Comparison of ENCODE assay signal across 22 mouse cellular contexts in genomic region chr6:118079762-118080465, GRCm38 (mm10). TPM values are rescaled to one million over a fixed set of nuclear protein-coding genes. Genes with fewer than 3 reads are reported as not detected.
A peak's percentile ranks its signal among the peaks of the same experiment; 100 is the strongest.
DNase-seq lines count a peak whose midpoint lies in the region; ATAC-seq lines count a peak whose summit lies in the region.
"Had no signal": no experiment of that assay in that cellular context is flagged by ENCODE, and none has a peak within 500 bp of the region (broad histone marks: within the 10 kb centered on the region; RNA-seq: fewer than 3 reads in every experiment).

No protein-coding gene starts in this region.

- H3K36me3 ChIP-seq in embryonic facial prominence, embryonic 14.5 days (ENCODE audit: control insufficient read depth, insufficient read depth, low read length) = no peaks in the 10 kb centered on the region
- H3K36me3 ChIP-seq in embryonic facial prominence, embryonic 10.5 days (replicated peaks) = no peaks in the 10 kb centered on the region
- H3K36me3 ChIP-seq in liver, embryonic 11.5 days (ENCODE audit: control insufficient read depth, insufficient read depth, low read length) = no peaks in the 10 kb centered on the region
- H3K36me3 ChIP-seq in midbrain, embryonic 11.5 days (ENCODE audit: control insufficient read depth, insufficient read depth, low read length) = no peaks in the 10 kb centered on the region
- H3K36me3 ChIP-seq: embryonic facial prominence, embryonic 12.5 days; kidney, embryonic 15.5 days; limb, embryonic 12.5 days had no signal

- H3K27me3 ChIP-seq in embryonic facial prominence, embryonic 14.5 days (replicated peaks; ENCODE audit: control insufficient read depth, insufficient read depth, low read length) = no peaks in the 10 kb centered on the region
- H3K27me3 ChIP-seq in embryonic facial prominence, embryonic 10.5 days (replicated peaks; ENCODE audit: low read depth, poor library complexity, severe bottlenecking) = 0 out of 2 replicates have a peak, but pooled peaks cover 5% of the 10 kb centered on the region
- no peaks in the 10 kb centered on the region; the same call in 1 of the 2 replicates for H3K27me3 ChIP-seq in liver, embryonic 11.5 days (replicated peaks; ENCODE audit: control insufficient read depth, insufficient read depth, low read length)
- no peaks in the 10 kb centered on the region for H3K27me3 ChIP-seq in midbrain, embryonic 11.5 days (ENCODE audit: control insufficient read depth, insufficient read depth, low read length)
- H3K27me3 ChIP-seq: embryonic facial prominence, embryonic 12.5 days had no signal

- 55% methylated on average over 10 of the region's 10 CpGs for WGBS in embryonic facial prominence, embryonic 14.5 days
- 61% methylated on average over 10 of the region's 10 CpGs for WGBS in embryonic facial prominence, embryonic 10.5 days
- WGBS in liver, embryonic 11.5 days = 70% methylated on average over 10 of the region's 10 CpGs
- WGBS in midbrain, embryonic 11.5 days = 50% methylated on average over 10 of the region's 10 CpGs

- H3K9me3 ChIP-seq in embryonic facial prominence, embryonic 14.5 days (ENCODE audit: control insufficient read depth, low read length) = no peaks in the 10 kb centered on the region
- no peaks in the 10 kb centered on the region for H3K9me3 ChIP-seq in embryonic facial prominence, embryonic 10.5 days
- H3K9me3 ChIP-seq in liver, embryonic 11.5 days (ENCODE audit: control insufficient read depth, low read length) = no peaks in the 10 kb centered on the region
- no peaks in the 10 kb centered on the region for H3K9me3 ChIP-seq in midbrain, embryonic 11.5 days (ENCODE audit: control insufficient read depth, low read length)
- H3K9me3 ChIP-seq: embryonic facial prominence, embryonic 12.5 days; kidney, embryonic 15.5 days; limb, embryonic 12.5 days had no signal

- H3K4me2 ChIP-seq in embryonic facial prominence, embryonic 14.5 days (ENCODE audit: low read depth, low read length) = no peak overlapping the region
- no peak overlapping the region for H3K4me2 ChIP-seq in liver, embryonic 11.5 days
- no peak overlapping the region for H3K4me2 ChIP-seq in midbrain, embryonic 11.5 days
- H3K4me2 ChIP-seq: embryonic facial prominence, embryonic 12.5 days; kidney, embryonic 15.5 days; limb, embryonic 12.5 days had no signal

- H3K27ac ChIP-seq in embryonic facial prominence, embryonic 14.5 days (replicated peaks; ENCODE audit: low read depth, low read length) = no peak overlapping the region
- H3K27ac ChIP-seq in embryonic facial prominence, embryonic 10.5 days (replicated peaks) = no peak overlapping the region
- no peak overlapping the region for H3K27ac ChIP-seq in liver, embryonic 11.5 days (ENCODE audit: low read depth, low read length)
- H3K27ac ChIP-seq in midbrain, embryonic 11.5 days (ENCODE audit: low read depth, low read length) = no peak overlapping the region
- H3K27ac ChIP-seq: embryonic facial prominence, embryonic 12.5 days; heart, adult 2 months; kidney, embryonic 15.5 days; limb, embryonic 12.5 days; liver, embryonic 14.5 days had no signal

- no peak overlapping the region for H3K9ac ChIP-seq in embryonic facial prominence, embryonic 14.5 days (ENCODE audit: low read depth, low read length)
- H3K9ac ChIP-seq in liver, embryonic 11.5 days (ENCODE audit: low read depth, low read length) = no peak overlapping the region
- no peak overlapping the region for H3K9ac ChIP-seq in midbrain, embryonic 11.5 days (ENCODE audit: low read length)
- H3K9ac ChIP-seq: embryonic facial prominence, embryonic 12.5 days; forebrain, postnatal 0 days; kidney, embryonic 15.5 days; limb, embryonic 12.5 days; liver, embryonic 14.5 days had no signal

- DNase-seq in embryonic facial prominence, embryonic 14.5 days (ENCODE audit: low spot score) = no peak
- no peak for DNase-seq in embryonic facial prominence, embryonic 10.5 days (ENCODE audit: low spot score)
- DNase-seq in liver, embryonic 11.5 days (ENCODE audit: low spot score) = peak; percentile 20
- DNase-seq in liver = no peak
- peak; percentile 68 for DNase-seq in midbrain, embryonic 11.5 days (ENCODE audit: low spot score, missing footprints)
- peak; percentile 70 for DNase-seq in retina, adult 2 months (ENCODE audit: low read depth, low spot score)
- DNase-seq in thymus, postnatal 4 days = no peak
- DNase-seq in urinary bladder, adult 18-20 months (ENCODE audit: low spot score in 2 of 2) = no peak
- DNase-seq: adrenal gland, adult 8-10 months; cerebellum, adult 9-11 months; forebrain, postnatal 0 days; gastrocnemius, postnatal 10 days; heart, adult 2 months; heart, postnatal 4 days; kidney, postnatal 4 days; right cerebral cortex, adult 18-20 months; thymus, postnatal 14 days had no signal

- H3K4me1 ChIP-seq in embryonic facial prominence, embryonic 14.5 days (ENCODE audit: control insufficient read depth, insufficient read depth, low read length) = no peaks in the 10 kb centered on the region
- H3K4me1 ChIP-seq in embryonic facial prominence, embryonic 10.5 days = no peaks in the 10 kb centered on the region
- H3K4me1 ChIP-seq in liver, embryonic 11.5 days (replicated peaks; ENCODE audit: control insufficient read depth, insufficient read depth, low read length) = no peaks in the 10 kb centered on the region
- H3K4me1 ChIP-seq in midbrain, embryonic 11.5 days (ENCODE audit: control insufficient read depth, insufficient read depth, low read length) = no peaks in the 10 kb centered on the region; the same call in 1 of the 2 replicates
- H3K4me1 ChIP-seq: embryonic facial prominence, embryonic 12.5 days; limb, embryonic 12.5 days had no signal

- 0 out of 2 replicates have a peak, but pooled peaks have one; percentile 34 for ATAC-seq in embryonic facial prominence, embryonic 14.5 days (ENCODE audit: low read depth)
- no peak for ATAC-seq in liver, embryonic 11.5 days (replicated peaks; ENCODE audit: low FRiP score)
- ATAC-seq in midbrain, embryonic 11.5 days (ENCODE audit: low FRiP score) = peak; percentile 66
- ATAC-seq: forebrain, postnatal 0 days; intestine, embryonic 16.5 days had no signal

- no peak overlapping the region for H3K4me3 ChIP-seq in embryonic facial prominence, embryonic 14.5 days (ENCODE audit: low read depth, low read length)
- no peak overlapping the region for H3K4me3 ChIP-seq in embryonic facial prominence, embryonic 10.5 days
- H3K4me3 ChIP-seq in liver, embryonic 11.5 days (ENCODE audit: low read depth, low read length) = no peak overlapping the region
- H3K4me3 ChIP-seq in midbrain, embryonic 11.5 days (ENCODE audit: low read depth, low read length) = no peak overlapping the region
- H3K4me3 ChIP-seq: embryonic facial prominence, embryonic 12.5 days; heart, adult 2 months; kidney, embryonic 15.5 days; limb, embryonic 12.5 days had no signal

RNA-seq across cellular contexts. Expression of gene Csgalnact2, which starts 59.0 kb away (rescaled TPM):
- 21.2 and 22.6 TPM in 2 replicates for polyA plus RNA-seq in embryonic facial prominence, embryonic 14.5 days (2014; fragmentation: Nextera tagmentation; extraction: Ambion mirVana)
- polyA plus RNA-seq in embryonic facial prominence, embryonic 10.5 days (2016; fragmentation: Nextera tagmentation; extraction: Ambion mirVana) = 6.6 TPM in 2 replicates
- polyA plus RNA-seq in liver, embryonic 11.5 days (2014; fragmentation: Nextera tagmentation; extraction: Ambion mirVana) = 14.3 and 16.3 TPM in 2 replicates
- 8.1 and 8.2 TPM in 2 replicates for polyA plus RNA-seq in midbrain, embryonic 11.5 days (2014; fragmentation: Nextera tagmentation; extraction: Ambion mirVana)

Comparison
In these comparisons a context has a peak if more than half of its experiments do, and no peak if none do; other contexts are left out.
1. DNase-seq: peak in liver, embryonic 11.5 days (single experiment), midbrain, embryonic 11.5 days (single experiment) and retina, adult 2 months (single experiment); none in embryonic facial prominence, embryonic 14.5 days (single experiment), embryonic facial prominence, embryonic 10.5 days (single experiment), liver (single experiment), thymus, postnatal 4 days (single experiment) and urinary bladder, adult 18-20 months (0 of 2).